In the genomic region with DNA sequence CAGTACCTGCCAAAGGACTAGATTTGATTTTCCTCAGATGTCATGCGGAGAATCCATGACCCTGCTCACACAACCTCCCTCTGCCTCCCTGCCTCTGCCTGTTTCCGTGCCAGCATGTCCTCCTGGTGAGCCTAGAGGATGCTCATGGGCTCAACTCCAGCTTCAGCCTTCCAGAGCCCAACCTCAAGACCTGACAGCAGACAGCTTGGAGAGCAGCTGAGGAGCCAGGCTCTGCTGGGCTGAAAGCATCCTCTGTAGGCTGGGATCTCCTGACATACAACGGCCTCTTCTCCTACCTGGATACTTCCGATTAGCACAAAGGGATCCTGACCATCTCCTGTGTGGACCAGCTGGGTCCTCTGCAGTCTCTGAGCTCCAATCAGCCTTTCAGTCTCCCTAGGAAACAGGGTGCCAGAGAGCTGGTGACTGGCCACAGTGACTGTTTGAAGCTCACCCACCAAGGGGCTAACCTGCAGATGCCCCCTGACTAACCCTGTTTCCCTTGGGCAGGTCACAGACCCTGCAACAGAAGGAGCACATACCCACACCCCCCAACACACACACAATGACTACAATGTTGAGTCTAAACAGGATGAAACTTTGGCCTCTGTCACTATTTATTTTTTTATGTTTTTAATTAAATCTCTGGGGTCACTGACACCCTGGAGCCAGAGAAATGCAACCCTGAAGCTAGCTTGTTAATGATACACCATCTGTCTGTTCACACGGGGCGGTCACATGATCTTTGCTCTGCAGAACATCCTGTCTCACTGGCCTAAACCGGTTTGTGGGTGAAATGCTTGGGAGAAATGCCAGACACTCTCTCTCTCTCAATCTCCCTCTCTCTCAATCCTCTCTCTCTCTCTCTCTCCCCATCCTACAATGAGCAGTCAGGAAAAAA, we compare ENCODE assay signal across 8 mouse cellular contexts.
DNase-seq lines count a peak whose midpoint lies in the region; ATAC-seq lines count a peak whose summit lies in the region.

No protein-coding gene starts in this region.

- no peaks in the 10 kb centered on the region for H3K9me3 ChIP-seq in forebrain, embryonic 10.5 days
- no peaks in the 10 kb centered on the region for H3K9me3 ChIP-seq in forebrain, embryonic 15.5 days
- H3K9me3 ChIP-seq in embryonic facial prominence, embryonic 13.5 days: no peaks in the 10 kb centered on the region
- no peaks in the 10 kb centered on the region for H3K9me3 ChIP-seq in hindbrain, embryonic 14.5 days (ENCODE audit: control insufficient read depth, low read length)
- H3K9me3 ChIP-seq in midbrain, embryonic 14.5 days (ENCODE audit: control insufficient read depth, low read length): no peaks in the 10 kb centered on the region

- H3K27ac ChIP-seq in forebrain, embryonic 10.5 days: peak overlapping the region; percentile 75
- H3K27ac ChIP-seq in forebrain, embryonic 15.5 days (replicated peaks): no peak overlapping the region; the same call in 1 of the 2 replicates
- H3K27ac ChIP-seq in embryonic facial prominence, embryonic 13.5 days: peak overlapping the region; percentile 71
- peak overlapping the region; percentile 16 for H3K27ac ChIP-seq in hindbrain, embryonic 14.5 days
- H3K27ac ChIP-seq in midbrain, embryonic 14.5 days (replicated peaks; ENCODE audit: low read depth, low read length): peak overlapping the region; percentile 60

- no peak for ATAC-seq in forebrain, embryonic 15.5 days (replicated peaks)
- ATAC-seq in embryonic facial prominence, embryonic 13.5 days (ENCODE audit: insufficient number of reproducible peaks, insufficient read depth, low FRiP score, low TSS enrichment, low read depth): 0 out of 2 replicates have a peak, but pooled peaks have one; percentile 8
- no peak; the same call in 1 of the 2 replicates for ATAC-seq in hindbrain, embryonic 14.5 days (ENCODE audit: low FRiP score)
- no peak for ATAC-seq in midbrain, embryonic 14.5 days (ENCODE audit: low FRiP score, low TSS enrichment)

- H3K27me3 ChIP-seq in forebrain, embryonic 10.5 days (ENCODE audit: poor library complexity, severe bottlenecking): no peaks in the 10 kb centered on the region
- no peaks in the 10 kb centered on the region for H3K27me3 ChIP-seq in forebrain, embryonic 15.5 days
- no peaks in the 10 kb centered on the region for H3K27me3 ChIP-seq in embryonic facial prominence, embryonic 13.5 days
- H3K27me3 ChIP-seq in hindbrain, embryonic 14.5 days (ENCODE audit: control insufficient read depth, insufficient read depth, low read length): no peaks in the 10 kb centered on the region
- H3K27me3 ChIP-seq in midbrain, embryonic 14.5 days (ENCODE audit: control insufficient read depth, insufficient read depth, low read length): no peaks in the 10 kb centered on the region

- no peak for DNase-seq in forebrain, embryonic 10.5 days (ENCODE audit: extremely low spot score, low spot score)
- peak; percentile 75 for DNase-seq in NIH3T3 (ENCODE audit: low read depth)
- peak; percentile 46 for DNase-seq in hindbrain, embryonic 14.5 days (ENCODE audit: low spot score)
- DNase-seq in left cerebral cortex, postnatal 4 days: peak; percentile 58
- DNase-seq in midbrain, embryonic 14.5 days: peak; percentile 61
- peak; percentile 41 to 61 for DNase-seq in thymus, postnatal 36 days

- H3K36me3 ChIP-seq in forebrain, embryonic 10.5 days (replicated peaks): no peaks in the 10 kb centered on the region
- H3K36me3 ChIP-seq in forebrain, embryonic 15.5 days: no peaks in the 10 kb centered on the region
- no peaks in the 10 kb centered on the region for H3K36me3 ChIP-seq in embryonic facial prominence, embryonic 13.5 days
- no peaks in the 10 kb centered on the region for H3K36me3 ChIP-seq in hindbrain, embryonic 14.5 days (replicated peaks; ENCODE audit: control insufficient read depth, insufficient read depth)
- no peaks in the 10 kb centered on the region for H3K36me3 ChIP-seq in midbrain, embryonic 14.5 days (ENCODE audit: control insufficient read depth, insufficient read depth, low read length)

- no peak overlapping the region for H3K4me2 ChIP-seq in forebrain, embryonic 15.5 days (replicated peaks)
- no peak overlapping the region for H3K4me2 ChIP-seq in embryonic facial prominence, embryonic 13.5 days
- H3K4me2 ChIP-seq in hindbrain, embryonic 14.5 days (replicated peaks): no peak overlapping the region
- no peak overlapping the region for H3K4me2 ChIP-seq in midbrain, embryonic 14.5 days (ENCODE audit: low read length)

- 66% methylated on average over 7 of the region's 7 CpGs for WGBS in forebrain, embryonic 10.5 days
- WGBS in forebrain, embryonic 15.5 days: 60% methylated on average over 7 of the region's 7 CpGs
- 33% methylated on average over 7 of the region's 7 CpGs for WGBS in embryonic facial prominence, embryonic 13.5 days
- WGBS in hindbrain, embryonic 14.5 days: 51% methylated on average over 7 of the region's 7 CpGs
- 63% methylated on average over 7 of the region's 7 CpGs for WGBS in midbrain, embryonic 14.5 days

- H3K4me1 ChIP-seq in forebrain, embryonic 10.5 days: peaks cover 47% of the 10 kb centered on the region
- peaks cover 11% of the 10 kb centered on the region; the same call in 1 of the 2 replicates for H3K4me1 ChIP-seq in forebrain, embryonic 15.5 days
- peaks cover 35% of the 10 kb centered on the region for H3K4me1 ChIP-seq in embryonic facial prominence, embryonic 13.5 days
- peaks cover 12% of the 10 kb centered on the region for H3K4me1 ChIP-seq in hindbrain, embryonic 14.5 days (replicated peaks; ENCODE audit: control insufficient read depth, insufficient read depth, low read length)
- H3K4me1 ChIP-seq in midbrain, embryonic 14.5 days (ENCODE audit: control insufficient read depth, insufficient read depth, low read length): 0 out of 2 replicates have a peak, but pooled peaks cover 3% of the 10 kb centered on the region

- no peak overlapping the region for H3K4me3 ChIP-seq in forebrain, embryonic 10.5 days
- no peak overlapping the region for H3K4me3 ChIP-seq in forebrain, embryonic 15.5 days
- no peak overlapping the region for H3K4me3 ChIP-seq in embryonic facial prominence, embryonic 13.5 days
- H3K4me3 ChIP-seq in hindbrain, embryonic 14.5 days (replicated peaks; ENCODE audit: low read length): no peak overlapping the region
- H3K4me3 ChIP-seq in midbrain, embryonic 14.5 days (replicated peaks; ENCODE audit: low read depth, low read length): no peak overlapping the region

- H3K9ac ChIP-seq in forebrain, embryonic 15.5 days (replicated peaks): no peak overlapping the region
- H3K9ac ChIP-seq in embryonic facial prominence, embryonic 13.5 days: no peak overlapping the region
- H3K9ac ChIP-seq in hindbrain, embryonic 14.5 days: no peak overlapping the region
- no peak overlapping the region for H3K9ac ChIP-seq in midbrain, embryonic 14.5 days (replicated peaks; ENCODE audit: low read length)

- intact Hi-C loops in left cerebral cortex, postnatal 4 days (cut with DNase I): no loop called here
